Mouse (Mus musculus): ENCODE data around the gene Slc6a1.
A peak's percentile ranks its signal among the peaks of the same experiment; 100 is the strongest.
"Not testable (repeated sequence)": the region's sequence is repeated elsewhere in the genome, so short reads cannot be mapped to it uniquely, and the experiment has no call there.

Gene Slc6a1

GRCm38 (mm10) chr6:114290184-114290583 lies 7.7 kb downstream of the Slc6a1 start:
- DNase-seq (ENCODE audit: low read depth, low spot score): peak; percentile 47

- DNase-seq (ENCODE audit: low read depth, low spot score): no peak
Measured at GRCm38 (mm10) chr6:114290929-114291328, 8.5 kb downstream of the Slc6a1 start.

GRCm38 (mm10) chr6:114291396-114291795 lies 9.0 kb downstream of the Slc6a1 start:
- DNase-seq (ENCODE audit: low read depth, low spot score): no peak

GRCm38 (mm10) chr6:114293511-114293910 lies 11.1 kb downstream of the Slc6a1 start:
- no peak for DNase-seq (ENCODE audit: low read depth, low spot score)

- DNase-seq (ENCODE audit: low read depth, low spot score): no peak
Measured at GRCm38 (mm10) chr6:114295086-114295485, 12.7 kb downstream of the Slc6a1 start.

- DNase-seq (ENCODE audit: low read depth, low spot score): peak; percentile 32
Measured at GRCm38 (mm10) chr6:114297260-114298002, 15.0 kb downstream of the Slc6a1 start.

- no peak for DNase-seq (ENCODE audit: low read depth, low spot score)
Measured at GRCm38 (mm10) chr6:114299699-114300098, 17.3 kb downstream of the Slc6a1 start.

GRCm38 (mm10) chr6:114300737-114301136 lies 18.3 kb downstream of the Slc6a1 start:
- DNase-seq (ENCODE audit: low read depth, low spot score): no peak

GRCm38 (mm10) chr6:114304668-114305067 lies 22.2 kb downstream of the Slc6a1 start:
- no peak for DNase-seq (ENCODE audit: low read depth, low spot score)

GRCm38 (mm10) chr6:114320511-114320910 lies 38.1 kb downstream of the Slc6a1 start:
- DNase-seq (ENCODE audit: low read depth, low spot score): no peak

- no peak for DNase-seq (ENCODE audit: low read depth, low spot score)
Measured at GRCm38 (mm10) chr6:114321146-114321545, 38.7 kb downstream of the Slc6a1 start.

- no peak for DNase-seq (ENCODE audit: low read depth, low spot score)
Measured at GRCm38 (mm10) chr6:114322914-114323313, 40.5 kb downstream of the Slc6a1 start.

GRCm38 (mm10) chr6:114324808-114325207 lies 42.4 kb downstream of the Slc6a1 start:
- no peak for DNase-seq (ENCODE audit: low read depth, low spot score)

GRCm38 (mm10) chr6:114329597-114330470 lies 47.4 kb downstream of the Slc6a1 start:
- peak; percentile 19 for DNase-seq (ENCODE audit: low read depth, low spot score)

- DNase-seq (ENCODE audit: low read depth, low spot score): no peak
Measured at GRCm38 (mm10) chr6:114331926-114332325, 49.5 kb downstream of the Slc6a1 start.

- no peak for DNase-seq (ENCODE audit: low read depth, low spot score)
Measured at GRCm38 (mm10) chr6:114336128-114336943, 53.9 kb downstream of the Slc6a1 start.

- DNase-seq (ENCODE audit: low read depth, low spot score): no peak
Measured at GRCm38 (mm10) chr6:114336944-114337215, 54.4 kb downstream of the Slc6a1 start.

GRCm38 (mm10) chr6:114341381-114341780 lies 58.9 kb downstream of the Slc6a1 start:
- not testable (repeated sequence) for DNase-seq (ENCODE audit: low read depth, low spot score)

GRCm38 (mm10) chr6:114343740-114344139 lies 61.3 kb downstream of the Slc6a1 start:
- no peak for DNase-seq (ENCODE audit: low read depth, low spot score)

GRCm38 (mm10) chr6:114345156-114345555 lies 62.7 kb downstream of the Slc6a1 start:
- DNase-seq (ENCODE audit: low read depth, low spot score): no peak

- DNase-seq (ENCODE audit: low read depth, low spot score): peak; percentile 73
Measured at GRCm38 (mm10) chr6:114347831-114348754, 65.7 kb downstream of the Slc6a1 start.
